Mouse (Mus musculus): ENCODE data around the gene Dnm3.

DNA sequence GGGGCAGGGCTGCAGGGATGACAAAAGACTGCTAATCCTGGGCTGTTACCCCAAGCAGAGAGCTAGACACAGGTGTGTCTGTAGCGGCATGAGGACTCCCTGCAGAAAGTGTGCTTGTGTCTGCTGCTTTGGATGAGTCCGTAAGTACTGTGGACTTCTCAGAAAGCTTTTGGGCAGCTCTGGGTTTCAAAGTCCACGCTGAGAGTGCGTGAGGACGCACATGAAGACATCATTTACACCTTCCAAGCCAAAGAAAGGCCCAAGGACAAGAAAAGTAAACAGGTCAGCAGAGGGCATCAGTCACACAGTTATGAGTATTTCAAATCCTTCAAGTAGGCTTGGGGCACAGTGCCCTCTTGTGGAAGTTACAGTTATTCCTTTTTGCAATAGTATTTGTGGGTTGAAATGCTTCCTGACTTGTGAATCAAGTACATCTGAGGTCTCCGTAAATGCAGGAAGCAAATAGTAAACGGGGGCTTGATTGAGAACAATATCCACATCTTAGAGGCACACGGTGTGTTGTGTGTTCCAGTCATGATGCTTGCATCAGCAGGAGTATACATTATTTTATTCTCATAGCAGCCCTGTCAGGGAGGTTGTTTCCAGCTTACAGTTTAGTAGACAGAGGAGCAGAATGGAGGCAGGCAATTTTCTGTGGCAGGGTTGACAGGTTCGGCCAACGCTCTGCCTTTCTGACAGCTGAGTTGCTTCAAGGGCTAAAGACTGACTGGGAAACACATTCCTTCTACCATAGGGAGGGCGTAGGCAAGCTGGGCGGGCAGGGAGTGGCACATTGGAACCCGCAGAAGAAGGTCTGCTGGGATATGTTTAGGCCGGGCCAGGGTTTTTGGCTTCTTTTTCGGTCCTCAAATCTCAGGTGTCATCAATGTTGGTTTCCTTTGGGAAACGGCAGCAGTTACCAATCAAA lies 501.3 kb downstream of the Dnm3 start:
- peak; percentile 36; the same call in 1 of the 2 replicates for TF ChIP-seq CTCF (IDR thresholded peaks at IDR 0.05; ENCODE audit: extremely low read depth, insufficient read length, insufficient replicate concordance, low read depth, low read length)
- TF ChIP-seq POLR2A (IDR thresholded peaks at IDR 0.05; ENCODE audit: low read depth, low read length) = no peak

All from small intestine, adult 2 months (tissue).